Mouse (Mus musculus): ENCODE measurements around the gene Pex7. TPM values are rescaled to one million over a fixed set of nuclear protein-coding genes. Genes with fewer than 3 reads are reported as not detected.

Pex7 gene
- total and polyA plus RNA-seq, 3 experiments = 15.8 to 22.1 TPM; not detected in 1

DNA sequence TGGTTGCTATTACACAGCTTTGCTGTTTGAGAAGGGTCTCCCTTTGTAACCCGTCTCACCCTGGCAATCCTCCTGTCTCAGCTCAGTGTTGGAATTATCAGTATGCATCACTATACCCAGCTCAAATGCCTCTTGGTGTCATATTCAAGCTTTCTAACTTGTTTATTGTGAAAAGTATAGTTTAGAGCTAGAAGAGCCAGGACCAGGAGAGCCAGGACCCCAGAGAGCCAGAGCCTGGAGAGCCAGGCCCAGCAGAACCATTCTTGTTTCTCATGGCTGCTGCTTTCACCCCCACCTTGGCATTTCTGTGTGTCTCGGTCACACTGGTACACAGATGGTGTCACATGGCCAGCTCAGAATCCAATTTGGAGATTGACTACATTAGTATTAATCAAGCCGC lies 35.1 kb upstream of the Pex7 start:
- DNase-seq (ENCODE audit: low read depth, low spot score) = no peak
- peaks cover 0 to 13% of the 10 kb centered on the region in 2 experiments; a peak in 2 of 4 replicates for H3K36me3 ChIP-seq (ENCODE audit: control insufficient read depth in 1 of 2, insufficient read depth in 2 of 2, low read length in 2 of 2)
- no peak overlapping the region for H3K4me3 ChIP-seq (ENCODE audit: control insufficient read depth in 1 of 2, insufficient read depth in 1 of 2, low read depth in 2 of 2, low read length in 2 of 2)
- H3K9me3 ChIP-seq (replicated peaks; ENCODE audit: insufficient read depth, low read length) = no peaks in the 10 kb centered on the region
- H3K4me1 ChIP-seq (ENCODE audit: control insufficient read depth in 1 of 2, insufficient read depth in 2 of 2, low read length in 2 of 2) = peaks cover 2 to 23% of the 10 kb centered on the region in 2 experiments
- H3K27ac ChIP-seq (ENCODE audit: control insufficient read depth, low read depth, low read length) = no peak overlapping the region
- TF ChIP-seq BHLHE40 (IDR thresholded peaks at IDR 0.05; ENCODE audit: borderline replicate concordance, low read depth, low read length) (no peak), MAFK (IDR thresholded peaks at IDR 0.05; ENCODE audit: borderline replicate concordance, low read depth, low read length) (no peak), JUND (IDR thresholded peaks at IDR 0.05; ENCODE audit: low read depth, low read length) (no peak), POLR2AphosphoS5 (IDR thresholded peaks at IDR 0.05; ENCODE audit: borderline replicate concordance, low read depth, low read length) (no peak), TAL1 (IDR thresholded peaks at IDR 0.05; ENCODE audit: low read length) (no peak), CHD1 (IDR thresholded peaks at IDR 0.05; ENCODE audit: low read depth, low read length) (no peak), ZKSCAN1 (IDR thresholded peaks at IDR 0.05; ENCODE audit: low read depth, low read length) (no peak), ZMIZ1 (IDR thresholded peaks at IDR 0.05; ENCODE audit: low read depth, low read length) (no peak), MAX (IDR thresholded peaks at IDR 0.05; ENCODE audit: low read length) (no peak), GATA1 (IDR thresholded peaks at IDR 0.05; ENCODE audit: low read depth, low read length) (no peak)
- H3K9ac ChIP-seq (ENCODE audit: control insufficient read depth, low read depth, low read length, poor library complexity, severe bottlenecking) = no peak overlapping the region
- no peaks in the 10 kb centered on the region for H3K79me2 ChIP-seq (ENCODE audit: control insufficient read depth, insufficient read depth, low read length, poor library complexity)
- no peaks in the 10 kb centered on the region; a peak in 2 of 4 replicates for H3K27me3 ChIP-seq (ENCODE audit: control insufficient read depth in 1 of 2, insufficient read depth in 2 of 2, low read length in 2 of 2)

DNA sequence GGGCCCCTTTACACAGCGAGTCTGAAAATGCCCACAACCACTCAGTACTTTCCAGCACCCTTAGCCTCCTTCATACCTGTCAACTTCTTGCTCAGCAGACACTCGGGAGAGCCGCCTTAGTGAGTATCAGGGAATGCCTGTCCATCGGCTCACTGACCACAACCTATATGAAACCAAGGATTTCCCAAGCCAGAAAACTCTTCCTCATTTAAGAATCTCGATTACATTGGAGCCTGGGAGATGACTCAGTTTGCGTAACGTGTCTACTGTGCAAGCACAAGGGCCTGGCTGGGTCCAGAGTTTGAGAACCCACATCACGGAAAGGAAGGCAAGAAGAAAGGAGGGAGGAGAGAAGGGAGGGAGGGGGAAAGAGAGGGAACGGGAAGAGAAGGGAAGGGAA lies 34.4 kb upstream of the Pex7 start:
- peaks cover 0 to 13% of the 10 kb centered on the region in 2 experiments; a peak in 2 of 4 replicates for H3K36me3 ChIP-seq (ENCODE audit: control insufficient read depth in 1 of 2, insufficient read depth in 2 of 2, low read length in 2 of 2)
- H3K4me1 ChIP-seq (ENCODE audit: control insufficient read depth in 1 of 2, insufficient read depth in 2 of 2, low read length in 2 of 2) = peaks cover 2 to 23% of the 10 kb centered on the region in 2 experiments
- TF ChIP-seq TBP (IDR thresholded peaks at IDR 0.05; ENCODE audit: low read depth, low read length) = no peak
- TF ChIP-seq EP300 (IDR thresholded peaks at IDR 0.05; ENCODE audit: low read depth in 1 of 2, low read length in 2 of 2) = no peak
- no peak for TF ChIP-seq MXI1 (IDR thresholded peaks at IDR 0.05; ENCODE audit: low read depth, low read length)
- TF ChIP-seq TCF12 (IDR thresholded peaks at IDR 0.05; ENCODE audit: low read depth, low read length) = no peak
- no peak for TF ChIP-seq NELFE (IDR thresholded peaks at IDR 0.05; ENCODE audit: low read depth, low read length)
- no peak for TF ChIP-seq USF1 (IDR thresholded peaks at IDR 0.05; ENCODE audit: low read depth, low read length)
- TF ChIP-seq CHD1 (IDR thresholded peaks at IDR 0.05; ENCODE audit: low read depth, low read length) = no peak
- TF ChIP-seq CTCF (IDR thresholded peaks at IDR 0.05 in 2 of 3, conservative IDR thresholded peaks at IDR 0.05 in 1 of 3; ENCODE audit: control insufficient read depth in 1 of 3, insufficient read depth in 1 of 3, low read depth in 2 of 3, low read length in 3 of 3, poor library complexity in 1 of 3, severe bottlenecking in 1 of 3) = no peak
- TF ChIP-seq POLR2AphosphoS5 (IDR thresholded peaks at IDR 0.05; ENCODE audit: borderline replicate concordance, low read depth, low read length) = no peak
- TF ChIP-seq KAT2A (conservative IDR thresholded peaks at IDR 0.05; ENCODE audit: low read depth, low read length) = no peak
- no peak for TF ChIP-seq CHD2 (IDR thresholded peaks at IDR 0.05; ENCODE audit: low read length)
- no peak for TF ChIP-seq SMC3 (IDR thresholded peaks at IDR 0.05; ENCODE audit: low read depth, low read length)
- no peak for TF ChIP-seq RAD21 (IDR thresholded peaks at IDR 0.05; ENCODE audit: low read depth, low read length)
- no peak for TF ChIP-seq ETS1 (IDR thresholded peaks at IDR 0.05; ENCODE audit: low read depth, low read length)
- TF ChIP-seq MAFK (IDR thresholded peaks at IDR 0.05; ENCODE audit: borderline replicate concordance, low read depth, low read length) = no peak
- no peak overlapping the region for H3K27ac ChIP-seq (ENCODE audit: control insufficient read depth, low read depth, low read length)
- no peak overlapping the region for H3K4me3 ChIP-seq (ENCODE audit: control insufficient read depth in 1 of 2, insufficient read depth in 1 of 2, low read depth in 2 of 2, low read length in 2 of 2)
- no peaks in the 10 kb centered on the region for H3K79me2 ChIP-seq (ENCODE audit: control insufficient read depth, insufficient read depth, low read length, poor library complexity)
- no peak overlapping the region for H3K9ac ChIP-seq (ENCODE audit: control insufficient read depth, low read depth, low read length, poor library complexity, severe bottlenecking)
- no peak for DNase-seq (ENCODE audit: low read depth, low spot score)
- H3K27me3 ChIP-seq (ENCODE audit: control insufficient read depth in 1 of 2, insufficient read depth in 2 of 2, low read length in 2 of 2) = no peaks in the 10 kb centered on the region; a peak in 3 of 4 replicates
- H3K9me3 ChIP-seq (replicated peaks; ENCODE audit: insufficient read depth, low read length) = no peaks in the 10 kb centered on the region
